Mouse (Mus musculus) neural tube, embryonic 11.5 days (tissue): ENCODE measurements around the gene Ctsk. TPM values are rescaled to one million over a fixed set of nuclear protein-coding genes. Genes with fewer than 3 reads are reported as not detected.

Experiments used
- ATAC-seq: fragments of 200-750 bp; cut with Nextera tagmentation; 2 replicates; pipeline ENCODE4 v1.8.0; 2017; ENCODE audit warnings: moderate number of reproducible peaks, mild to moderate bottlenecking, moderate TSS enrichment, moderate library complexity; ENCODE audit not compliant: insufficient read depth, low FRiP score, low TSS enrichment
- DNase-seq: peaks from one replicate; pipeline ENCODE4 v3.0.0-alpha.2; 2015; ENCODE audit warnings: low spot score
- H3K27ac ChIP-seq: fragments of 300-500 bp; sonication (generic); 2 replicates; pipeline ENCODE4 v1.5.1; 2014; ENCODE audit warnings: low read depth, mild to moderate bottlenecking, low read length
- H3K27me3 ChIP-seq: fragments of 300-500 bp; sonication (generic); 2 replicates; pipeline ENCODE4 v1.6.1; 2014; ENCODE audit warnings: mild to moderate bottlenecking, low read length, mixed read lengths; ENCODE audit not compliant: control insufficient read depth, insufficient read depth
- H3K36me3 ChIP-seq: fragments of 300-500 bp; sonication (generic); 2 replicates; pipeline ENCODE4 v1.6.1; 2014; ENCODE audit warnings: mild to moderate bottlenecking, low read length, moderate library complexity, mixed read lengths; ENCODE audit not compliant: control insufficient read depth, insufficient read depth
- H3K4me1 ChIP-seq: fragments of 300-500 bp; sonication (generic); 2 replicates; pipeline ENCODE4 v1.6.1; 2014; ENCODE audit warnings: low read length, mixed read lengths; ENCODE audit not compliant: control insufficient read depth, insufficient read depth
- H3K4me2 ChIP-seq: fragments of 300-500 bp; sonication (generic); 2 replicates; pipeline ENCODE4 v1.6.1; 2014; ENCODE audit warnings: low read depth, mild to moderate bottlenecking, moderate library complexity
- H3K4me3 ChIP-seq: fragments of 300-500 bp; sonication (generic); 2 replicates; pipeline ENCODE4 v1.5.1; 2014; ENCODE audit warnings: low read depth, low read length
- H3K9ac ChIP-seq: fragments of 300-500 bp; sonication (generic); 2 replicates; pipeline ENCODE4 v1.6.1; 2014; ENCODE audit warnings: mild to moderate bottlenecking, low read length
- H3K9me3 ChIP-seq: fragments of 300-500 bp; sonication (generic); 2 replicates; pipeline ENCODE4 v1.6.1; 2016; ENCODE audit warnings: low read length; ENCODE audit not compliant: control insufficient read depth
- WGBS: fragments of 180-500 bp; shearing (Covaris S2); extraction: QIAGEN DNeasy Blood & Tissue Kit; methylation state at CpG from one replicate; pipeline ENCODE4 v1.1.7; 2014; 5-methylcytosine and 5-hydroxymethylcytosine counted together
- polyA plus RNA-seq: library from polyadenylated mRNA; unstranded; fragments of >200 nt; fragmentation: Nextera tagmentation; extraction: Ambion mirVana; gene quantifications from 2 replicates; pipeline ENCODE4 v1.2.1, GENCODE M21; 2014

Ctsk gene
- polyA plus RNA-seq, 1 experiment from 2014 or later, result 8.4 TPM

GRCm38 (mm10) chr3:95517493-95517898 lies 18.4 kb downstream of the Ctsk start:
- DNase-seq, result peak; percentile 72
- no peak overlapping the region for H3K4me2 ChIP-seq
- H3K36me3 ChIP-seq, result no peaks in the 10 kb centered on the region
- no peaks in the 10 kb centered on the region for H3K9me3 ChIP-seq
- H3K4me3 ChIP-seq, result no peak overlapping the region
- H3K27me3 ChIP-seq, result no peaks in the 10 kb centered on the region
- no peak overlapping the region for H3K27ac ChIP-seq
- no peaks in the 10 kb centered on the region for H3K4me1 ChIP-seq
- ATAC-seq, result no peak
- WGBS, result 35% methylated on average over 10 of the region's 10 CpGs
- no peak overlapping the region for H3K9ac ChIP-seq

- Histone ChIP-seq H3K9me3 (no peaks in the 10 kb centered on the region), H3K9ac (no peak overlapping the region; the same call in 1 of the 2 replicates), H3K4me1 (no peaks in the 10 kb centered on the region), H3K4me3 (no peak overlapping the region), H3K4me2 (no peak overlapping the region), H3K27me3 (no peaks in the 10 kb centered on the region), H3K36me3 (no peaks in the 10 kb centered on the region), H3K27ac (no peak overlapping the region)
- WGBS, result 83% methylated on average over 7 of the region's 7 CpGs
- DNase-seq (no peak), ATAC-seq (no peak)
These were observed 19.8 kb downstream of the Ctsk start for GRCm38 (mm10) chr3:95518891-95519290.

GRCm38 (mm10) chr3:95519315-95519714 lies 20.3 kb downstream of the Ctsk start:
- no peak overlapping the region for H3K4me3 ChIP-seq
- no peak overlapping the region for H3K27ac ChIP-seq
- no peak overlapping the region for H3K4me2 ChIP-seq
- DNase-seq (no peak), ATAC-seq (no peak)
- no peaks in the 10 kb centered on the region for H3K27me3 ChIP-seq
- H3K9ac ChIP-seq, result no peak overlapping the region
- no peaks in the 10 kb centered on the region for H3K9me3 ChIP-seq
- H3K4me1 ChIP-seq, result no peaks in the 10 kb centered on the region
- WGBS, result 87% methylated on average over 2 of the region's 2 CpGs
- no peaks in the 10 kb centered on the region for H3K36me3 ChIP-seq

GRCm38 (mm10) chr3:95520100-95520499 lies 21.0 kb downstream of the Ctsk start:
- H3K27me3 ChIP-seq, result no peaks in the 10 kb centered on the region
- H3K4me1 ChIP-seq, result no peaks in the 10 kb centered on the region
- no peaks in the 10 kb centered on the region for H3K9me3 ChIP-seq
- no peak for ATAC-seq
- H3K27ac ChIP-seq, result no peak overlapping the region
- no peak overlapping the region for H3K9ac ChIP-seq
- no peak overlapping the region for H3K4me2 ChIP-seq
- no peaks in the 10 kb centered on the region for H3K36me3 ChIP-seq
- WGBS, result 92% methylated on average over 3 of the region's 3 CpGs
- H3K4me3 ChIP-seq, result no peak overlapping the region
- no peak for DNase-seq

GRCm38 (mm10) chr3:95521168-95521567 lies 22.1 kb downstream of the Ctsk start:
- DNase-seq (no peak), ATAC-seq (no peak)
- no peaks in the 10 kb centered on the region for H3K27me3 ChIP-seq
- no peaks in the 10 kb centered on the region for H3K36me3 ChIP-seq
- H3K9me3 ChIP-seq, result no peaks in the 10 kb centered on the region
- 92% methylated on average over 10 of the region's 10 CpGs for WGBS
- no peak overlapping the region for H3K27ac ChIP-seq
- no peak overlapping the region for H3K9ac ChIP-seq
- no peak overlapping the region for H3K4me3 ChIP-seq
- H3K4me2 ChIP-seq, result no peak overlapping the region
- H3K4me1 ChIP-seq, result no peaks in the 10 kb centered on the region

- H3K9me3 ChIP-seq, result no peaks in the 10 kb centered on the region
- ATAC-seq (no peak), DNase-seq (peak; percentile 10)
- H3K4me3 ChIP-seq, result no peak overlapping the region
- WGBS, result 74% methylated on average over 3 of the region's 3 CpGs
- H3K27ac ChIP-seq, result no peak overlapping the region
- no peak overlapping the region for H3K4me2 ChIP-seq
- H3K4me1 ChIP-seq, result no peaks in the 10 kb centered on the region
- H3K36me3 ChIP-seq, result no peaks in the 10 kb centered on the region
- H3K9ac ChIP-seq, result no peak overlapping the region
- H3K27me3 ChIP-seq, result no peaks in the 10 kb centered on the region
These were observed 24.6 kb downstream of the Ctsk start for GRCm38 (mm10) chr3:95523662-95524061.

GRCm38 (mm10) chr3:95524673-95525072 lies 25.6 kb downstream of the Ctsk start:
- Histone ChIP-seq H3K4me3 (no peak overlapping the region), H3K4me1 (no peaks in the 10 kb centered on the region), H3K9me3 (no peaks in the 10 kb centered on the region), H3K9ac (no peak overlapping the region), H3K27ac (no peak overlapping the region), H3K27me3 (no peaks in the 10 kb centered on the region), H3K36me3 (no peaks in the 10 kb centered on the region), H3K4me2 (no peak overlapping the region)
- WGBS, result 79% methylated on average over 2 of the region's 2 CpGs
- ATAC-seq, result no peak
- no peak for DNase-seq

- H3K4me2 ChIP-seq, result no peak overlapping the region
- H3K36me3 ChIP-seq, result no peaks in the 10 kb centered on the region
- no peaks in the 10 kb centered on the region for H3K27me3 ChIP-seq
- H3K9ac ChIP-seq, result no peak overlapping the region
- DNase-seq, result no peak
- H3K4me1 ChIP-seq, result no peaks in the 10 kb centered on the region
- H3K27ac ChIP-seq, result no peak overlapping the region
- no peak for ATAC-seq
- H3K4me3 ChIP-seq, result no peak overlapping the region
- no peaks in the 10 kb centered on the region for H3K9me3 ChIP-seq
These were observed 27.1 kb downstream of the Ctsk start for GRCm38 (mm10) chr3:95526111-95526510.

GRCm38 (mm10) chr3:95526622-95527211 lies 27.7 kb downstream of the Ctsk start, which contains the start of gene Ctss:
Gene Ctss (plus strand): TSS chr3:95526786.
- WGBS, result 92% methylated on average over 8 of the region's 8 CpGs
- no peak within 1 kb of the TSS for H3K4me2 ChIP-seq
- no peak for DNase-seq

More at GRCm38 (mm10) chr3:95526622-95527211, 27.7 kb downstream of the Ctsk start, which contains the start of gene Ctss:
- no peaks in the 10 kb centered on the region for H3K4me1 ChIP-seq
- ATAC-seq, result no peak
- H3K27me3 ChIP-seq, result no peaks in the 10 kb centered on the region
- H3K9ac ChIP-seq, result no peak within 1 kb of the TSS
- H3K27ac ChIP-seq, result no peak within 1 kb of the TSS
- H3K36me3 ChIP-seq, result no peaks in the 10 kb centered on the region
- no peak within 1 kb of the TSS for H3K4me3 ChIP-seq
- H3K9me3 ChIP-seq, result no peaks in the 10 kb centered on the region
